Mouse (Mus musculus) limb, embryonic 11.5 days (tissue): ENCODE measurements at regions not wholly inside any gene's neighbourhood (a gene's known extent, or its start where the extent isn't known, plus 50 kb on each side); places are given as distances from the start of the nearest gene placed in this dataset.
"Not testable (repeated sequence)": the region's sequence is repeated elsewhere in the genome, so short reads cannot be mapped to it uniquely, and the experiment has no call there.

Experiments used
- ATAC-seq: fragments of 200-750 bp; cut with Nextera tagmentation; 2 replicates; pipeline ENCODE4 v1.8.0; 2017; ENCODE audit warnings: low read depth; ENCODE audit not compliant: insufficient number of reproducible peaks, low FRiP score, low TSS enrichment
- DNase-seq: peaks from one replicate; pipeline ENCODE4 v3.0.0-alpha.2; 2015; ENCODE audit warnings: low spot score
- H3K27ac ChIP-seq: fragments of 300-500 bp; sonication (generic); replicated peaks from 2 replicates; pipeline ENCODE4 v1.5.1; 2014; ENCODE audit warnings: low read depth, mild to moderate bottlenecking, low read length
- H3K27me3 ChIP-seq: fragments of 300-500 bp; sonication (generic); 2 replicates; pipeline ENCODE4 v1.6.1; 2014; ENCODE audit warnings: mild to moderate bottlenecking, low read length, mixed read lengths; ENCODE audit not compliant: control insufficient read depth, insufficient read depth
- H3K36me3 ChIP-seq: fragments of 300-500 bp; sonication (generic); 2 replicates; pipeline ENCODE4 v1.6.1; 2014; ENCODE audit warnings: mild to moderate bottlenecking, low read length, moderate library complexity, mixed read lengths; ENCODE audit not compliant: control insufficient read depth, insufficient read depth
- H3K4me1 ChIP-seq: fragments of 300-500 bp; sonication (generic); 2 replicates; pipeline ENCODE4 v1.6.1; 2014; ENCODE audit warnings: low read length, mixed read lengths; ENCODE audit not compliant: control insufficient read depth, insufficient read depth
- H3K4me2 ChIP-seq: fragments of 300-500 bp; sonication (generic); 2 replicates; pipeline ENCODE4 v1.6.1; 2014; ENCODE audit warnings: low read depth, mild to moderate bottlenecking, moderate library complexity; ENCODE audit not compliant: severe bottlenecking
- H3K4me3 ChIP-seq: fragments of 300-500 bp; sonication (generic); 2 replicates; pipeline ENCODE4 v1.5.1; 2014; ENCODE audit warnings: low read depth, low read length
- H3K9ac ChIP-seq: fragments of 300-500 bp; sonication (generic); 2 replicates; pipeline ENCODE4 v1.6.1; 2014; ENCODE audit warnings: mild to moderate bottlenecking, low read length
- H3K9me3 ChIP-seq: fragments of 300-500 bp; sonication (generic); 2 replicates; pipeline ENCODE4 v1.6.1; 2016; ENCODE audit warnings: low read length; ENCODE audit not compliant: control insufficient read depth
- WGBS: fragments of 180-500 bp; shearing (Covaris S2); extraction: QIAGEN DNeasy Blood & Tissue Kit; methylation state at CpG from one replicate; pipeline ENCODE4 v1.1.7; 2014; 5-methylcytosine and 5-hydroxymethylcytosine counted together

DNA sequence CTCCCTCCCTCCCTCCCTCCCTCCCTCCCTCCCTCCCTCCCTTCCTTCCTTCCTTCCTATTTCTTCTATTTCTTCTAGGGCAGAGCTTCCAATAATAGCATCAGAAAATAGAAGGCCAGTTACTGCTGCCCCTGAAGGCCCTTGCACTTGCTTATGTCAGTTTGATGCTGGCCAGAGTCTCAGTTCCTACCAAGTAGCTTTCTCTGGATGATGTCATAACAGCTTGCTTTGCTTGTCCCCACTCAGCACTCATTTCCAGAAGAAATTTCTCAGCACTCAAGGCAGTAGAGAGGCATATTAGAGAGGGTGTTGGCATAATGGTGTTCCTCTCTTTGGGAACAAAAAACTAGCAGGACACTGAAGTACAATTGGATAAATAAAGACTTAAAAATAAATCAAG is 811.6 kb upstream of the 4930444P10Rik start:
- no peak for DNase-seq

DNA sequence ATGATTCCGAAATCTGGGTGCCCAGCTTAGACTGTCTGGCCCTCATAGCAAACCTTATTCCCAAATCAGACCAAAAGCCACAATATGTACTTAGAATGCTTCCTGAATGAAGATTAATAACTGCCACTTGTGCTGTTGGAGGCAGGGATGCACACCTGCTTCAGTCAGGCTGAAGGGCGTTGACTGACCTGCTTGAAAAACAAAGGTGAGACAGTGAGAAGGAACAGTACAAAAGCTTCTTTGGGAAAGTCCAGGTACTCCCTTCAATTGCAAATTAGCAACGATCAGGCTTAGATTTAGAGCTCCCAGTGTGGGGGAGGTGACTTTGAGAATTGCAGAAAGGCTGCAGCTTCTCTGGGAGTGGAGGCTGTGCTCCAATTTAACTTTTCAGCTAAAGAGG is 775.3 kb upstream of the 4930444P10Rik start:
- WGBS = 86% methylated on average over 3 of the region's 3 CpGs

More for the DNA sequence above, 811.6 kb upstream of the 4930444P10Rik start:
- H3K4me2 ChIP-seq = no peak overlapping the region
- H3K36me3 ChIP-seq = no peaks in the 10 kb centered on the region
- no peaks in the 10 kb centered on the region for H3K4me1 ChIP-seq
- no peak overlapping the region for H3K27ac ChIP-seq
- H3K9me3 ChIP-seq = no peaks in the 10 kb centered on the region
- no peak overlapping the region for H3K9ac ChIP-seq
- no peak for ATAC-seq
- no peaks in the 10 kb centered on the region for H3K27me3 ChIP-seq
- no peak overlapping the region for H3K4me3 ChIP-seq

DNA sequence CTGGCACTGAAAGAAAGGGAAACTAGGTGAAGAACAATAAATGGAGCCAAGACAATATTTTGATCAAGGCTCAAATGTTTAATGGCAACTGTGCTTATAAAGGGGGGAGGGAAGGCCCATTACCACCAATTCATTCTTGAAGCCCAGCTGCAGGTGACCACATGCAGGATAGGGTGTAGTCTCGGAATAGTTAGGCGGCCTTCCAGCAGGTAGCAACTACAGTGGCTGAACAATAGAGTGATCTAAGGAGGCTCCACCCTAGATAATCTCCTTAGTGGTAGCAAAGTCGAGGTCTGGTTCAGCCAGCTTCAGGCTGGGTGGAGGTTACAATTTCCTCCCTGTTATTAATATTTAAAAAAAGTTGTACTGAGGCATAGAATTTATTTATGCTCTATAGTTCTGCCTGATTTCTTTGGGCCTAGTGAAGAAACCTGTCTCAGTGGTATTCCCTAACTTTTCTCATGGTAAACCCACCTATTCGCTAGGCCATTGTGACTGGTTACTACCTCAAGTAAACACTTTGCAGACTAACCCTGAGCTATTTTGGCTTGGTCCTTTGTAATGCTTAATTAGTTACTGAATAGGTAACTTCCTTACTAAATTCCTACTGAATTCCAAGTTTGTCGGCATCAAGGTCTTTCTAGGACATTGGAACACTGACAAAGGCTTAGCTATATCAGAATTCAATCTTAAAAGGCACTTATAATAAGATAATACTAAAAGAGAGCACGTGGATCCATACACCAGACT is 774.1 kb upstream of the 4930444P10Rik start:
- ATAC-seq, H3K27ac ChIP-seq, H3K4me3 ChIP-seq, H3K4me2 ChIP-seq, H3K9ac ChIP-seq, DNase-seq, H3K36me3 ChIP-seq, H3K27me3 ChIP-seq, H3K4me1 ChIP-seq, H3K9me3 ChIP-seq: not testable (repeated sequence)
- WGBS = 85% methylated on average over 6 of the region's 6 CpGs

More for the DNA sequence above, 775.3 kb upstream of the 4930444P10Rik start:
- not testable (repeated sequence) for DNase-seq, H3K9ac ChIP-seq, H3K4me3 ChIP-seq, H3K36me3 ChIP-seq, H3K4me2 ChIP-seq, H3K27ac ChIP-seq, H3K4me1 ChIP-seq, ATAC-seq, H3K9me3 ChIP-seq, H3K27me3 ChIP-seq

DNA sequence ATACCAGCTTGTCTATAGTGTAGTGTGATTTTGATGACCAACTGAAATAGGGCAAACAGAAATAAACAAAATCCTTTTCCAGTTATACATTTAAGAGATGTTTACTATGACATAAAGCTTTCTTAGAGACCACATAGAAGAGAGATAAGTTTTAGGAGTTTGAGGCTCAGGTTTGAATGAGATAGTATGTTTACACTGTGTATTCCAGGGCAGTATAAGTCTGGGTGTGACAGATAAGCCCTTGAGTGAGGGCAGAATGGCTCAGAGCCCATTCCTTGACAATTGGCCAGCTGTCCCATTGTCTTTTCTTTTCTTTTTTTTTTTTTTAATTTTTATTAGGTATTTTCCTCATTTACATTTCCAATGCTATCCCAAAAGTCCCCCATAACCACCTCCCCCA is 744.0 kb upstream of the 4930444P10Rik start:
- no peaks in the 10 kb centered on the region for H3K4me1 ChIP-seq
- no peaks in the 10 kb centered on the region for H3K27me3 ChIP-seq
- no peak overlapping the region for H3K4me2 ChIP-seq
- no peak overlapping the region for H3K27ac ChIP-seq
- H3K9me3 ChIP-seq = 0 out of 2 replicates have a peak, but pooled peaks cover 2% of the 10 kb centered on the region
- no peaks in the 10 kb centered on the region for H3K36me3 ChIP-seq
- no peak overlapping the region for H3K4me3 ChIP-seq
- DNase-seq = no peak
- no peak for ATAC-seq
- no peak overlapping the region for H3K9ac ChIP-seq

DNA sequence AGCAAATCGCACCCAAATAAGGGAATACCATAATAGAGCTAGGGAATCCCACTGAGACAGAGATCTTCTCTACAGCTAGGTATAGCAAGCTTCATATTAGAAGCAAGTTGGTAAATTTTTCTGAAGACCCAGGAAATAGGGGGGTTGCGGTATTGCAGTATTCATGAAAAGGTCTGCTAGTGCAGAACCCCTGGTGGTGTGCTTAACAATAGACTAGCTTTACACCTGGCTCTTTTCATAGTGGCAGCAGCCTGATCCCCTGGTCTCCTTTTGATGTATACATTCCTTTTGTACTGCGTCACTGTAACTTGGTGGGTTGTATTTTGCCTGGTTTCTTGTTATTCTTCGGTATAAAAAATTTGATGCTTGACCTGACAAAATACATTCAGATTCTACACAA is 731.6 kb upstream of the 4930444P10Rik start:
- not testable (repeated sequence) for ATAC-seq, H3K4me2 ChIP-seq, H3K9ac ChIP-seq

DNA sequence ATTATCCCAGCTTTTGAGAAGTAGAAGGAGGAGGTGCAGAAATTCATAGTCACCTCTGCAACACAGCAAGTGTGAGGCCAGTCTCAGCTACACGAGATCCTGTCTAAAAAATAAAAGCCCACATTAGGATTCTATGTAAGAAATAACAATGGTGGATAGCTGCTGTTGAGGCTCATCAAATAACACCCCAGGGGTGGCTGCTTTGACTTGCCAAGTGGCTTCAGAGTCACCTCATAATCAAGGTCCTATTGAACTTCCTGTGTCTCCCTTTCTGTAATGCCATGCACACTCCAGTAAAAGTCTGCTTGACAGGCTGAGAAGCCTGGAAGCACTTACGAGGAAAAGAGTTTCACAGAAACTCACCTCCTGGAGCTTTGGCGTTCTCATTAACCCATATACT is 730.9 kb upstream of the 4930444P10Rik start:
- Histone ChIP-seq H3K4me2 (no peak overlapping the region), H3K9ac (no peak overlapping the region), H3K4me3 (no peak overlapping the region), H3K9me3 (no peaks in the 10 kb centered on the region), H3K4me1 (no peaks in the 10 kb centered on the region), H3K27me3 (no peaks in the 10 kb centered on the region), H3K27ac (no peak overlapping the region), H3K36me3 (no peaks in the 10 kb centered on the region)
- 23% methylated on average over 3 of the region's 3 CpGs for WGBS
- ATAC-seq (no peak), DNase-seq (no peak)

More for the DNA sequence above, 731.6 kb upstream of the 4930444P10Rik start:
- 71% methylated on average over 4 of the region's 4 CpGs for WGBS
- not testable (repeated sequence) for H3K4me3 ChIP-seq, H3K36me3 ChIP-seq, H3K27ac ChIP-seq, H3K9me3 ChIP-seq, H3K4me1 ChIP-seq, DNase-seq, H3K27me3 ChIP-seq

DNA sequence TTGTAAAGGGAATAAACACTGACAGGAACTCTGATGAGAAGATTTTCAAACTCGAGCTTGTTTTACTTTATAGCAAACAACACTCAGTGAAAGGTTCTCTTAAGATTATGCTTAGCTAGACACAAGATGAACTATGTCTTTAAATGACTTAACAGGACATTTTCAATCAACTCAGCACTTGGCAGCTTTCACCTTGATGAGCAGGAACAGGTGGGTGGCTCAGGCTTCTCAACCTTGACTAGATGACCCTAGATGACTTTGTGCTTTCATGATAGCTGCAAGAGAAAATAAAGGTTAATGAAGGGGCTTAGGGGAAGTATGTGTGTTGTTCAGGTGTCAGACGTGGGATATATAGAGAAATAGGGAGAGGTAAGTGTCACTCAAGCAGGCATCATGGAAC is 728.1 kb upstream of the 4930444P10Rik start:
- WGBS = 71% methylated on average over 2 of the region's 2 CpGs
- Histone ChIP-seq H3K27ac (no peak overlapping the region), H3K4me1 (no peaks in the 10 kb centered on the region), H3K9ac (no peak overlapping the region), H3K4me3 (no peak overlapping the region), H3K27me3 (no peaks in the 10 kb centered on the region), H3K36me3 (no peaks in the 10 kb centered on the region), H3K4me2 (no peak overlapping the region), H3K9me3 (no peaks in the 10 kb centered on the region)
- ATAC-seq (no peak), DNase-seq (no peak)

DNA sequence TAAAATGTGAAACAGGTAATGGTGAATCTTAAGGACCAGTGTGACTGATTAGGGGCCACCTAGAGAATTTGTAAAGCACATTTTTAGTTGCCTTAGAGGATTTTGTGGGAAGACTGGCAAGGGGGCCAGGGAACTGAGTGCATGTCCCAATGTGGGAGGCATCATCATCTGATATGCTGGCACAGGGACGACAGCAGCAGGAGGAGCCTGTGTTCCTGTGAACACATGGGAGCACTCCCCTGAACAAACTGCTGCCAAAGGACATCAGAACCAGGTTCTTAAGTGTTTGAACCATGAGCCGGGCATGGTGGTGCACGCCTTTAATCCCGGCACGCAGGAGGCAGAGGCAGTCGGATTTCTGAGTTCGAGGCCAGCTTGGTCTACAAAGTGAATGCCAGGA is 723.4 kb upstream of the 4930444P10Rik start:
- Histone ChIP-seq H3K36me3 (no peaks in the 10 kb centered on the region), H3K9me3 (no peaks in the 10 kb centered on the region), H3K4me2 (no peak overlapping the region), H3K4me3 (no peak overlapping the region), H3K27ac (no peak overlapping the region), H3K9ac (no peak overlapping the region), H3K4me1 (no peaks in the 10 kb centered on the region), H3K27me3 (no peaks in the 10 kb centered on the region)
- WGBS = 94% methylated on average over 7 of the region's 7 CpGs
- ATAC-seq = no peak
- DNase-seq = no peak

DNA sequence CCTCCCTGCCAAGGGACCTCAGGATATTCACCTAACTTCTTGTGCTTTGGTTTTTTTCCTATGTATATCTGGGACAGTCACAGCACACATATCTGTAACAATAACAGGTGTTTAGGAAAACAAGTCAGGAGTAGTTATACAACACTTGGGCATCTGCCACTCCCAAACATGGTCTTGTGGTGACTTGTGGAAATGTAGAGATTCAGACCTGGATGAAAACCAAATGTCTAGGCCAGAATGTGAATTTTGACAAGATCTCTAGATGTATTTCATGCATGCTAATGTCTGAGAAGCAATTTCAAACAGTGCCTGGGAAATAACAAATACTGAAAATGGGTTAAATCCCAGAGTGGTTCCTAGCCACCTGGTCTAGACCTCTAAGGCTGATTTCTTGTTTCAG is 722.6 kb upstream of the 4930444P10Rik start:
- H3K4me1 ChIP-seq = no peaks in the 10 kb centered on the region
- H3K4me2 ChIP-seq = no peak overlapping the region
- no peak overlapping the region for H3K27ac ChIP-seq
- H3K27me3 ChIP-seq = no peaks in the 10 kb centered on the region
- no peaks in the 10 kb centered on the region for H3K36me3 ChIP-seq
- no peak overlapping the region for H3K4me3 ChIP-seq
- ATAC-seq = no peak
- no peak for DNase-seq
- no peaks in the 10 kb centered on the region for H3K9me3 ChIP-seq
- no peak overlapping the region for H3K9ac ChIP-seq
